Mouse (Mus musculus): ENCODE measurements around the gene Zcchc14.

DNA sequence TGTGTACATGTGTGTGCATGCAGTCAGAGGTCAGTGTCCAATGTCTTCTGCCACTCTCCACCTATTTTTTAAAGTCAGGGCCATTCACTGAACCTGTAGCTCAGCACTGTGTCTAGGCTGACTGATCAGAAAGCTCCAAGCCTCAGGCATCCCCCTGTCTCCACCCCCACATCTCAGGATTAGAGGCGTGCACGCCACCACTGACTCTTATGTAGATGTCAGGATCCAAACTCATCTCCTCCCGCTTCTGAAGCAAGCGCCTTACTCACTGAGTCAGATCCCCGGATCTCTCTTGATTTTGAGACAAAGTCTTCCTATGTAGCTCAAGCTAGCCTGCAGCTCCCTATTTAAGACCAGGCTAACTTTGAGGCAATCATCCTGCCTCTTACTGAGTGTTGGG, 26.0 kb upstream of the Zcchc14 start:
- no peak for TF ChIP-seq POLR2A (IDR thresholded peaks at IDR 0.05; ENCODE audit: borderline replicate concordance, insufficient read depth, low read length)
- no peak for TF ChIP-seq CTCF (IDR thresholded peaks at IDR 0.05; ENCODE audit: borderline replicate concordance, insufficient read depth, low read depth, low read length)
